Mouse (Mus musculus) natural killer cell, adult 2 months (primary cell): ENCODE results near the gene Nifk.

Experiments used
- DNase-seq, 2 experiments: peaks; one replicate each; pipeline ENCODE4 v3.0.0; 2022; ENCODE audit warnings: low spot score in 2 of 2

The Nifk gene

GRCm38 (mm10) chr1:118321661-118322201, at the start of gene Nifk:
Gene Nifk, plus strand, starts transcription at chr1:118321839.
- peak; percentile 91 to 94 for DNase-seq

- no peak for DNase-seq
These were observed 46.5 kb upstream of the Nifk start for GRCm38 (mm10) chr1:118275139-118275538.

GRCm38 (mm10) chr1:118292291-118292690, 29.3 kb upstream of the Nifk start:
- DNase-seq: no peak

GRCm38 (mm10) chr1:118294192-118294591, 27.4 kb upstream of the Nifk start:
- no peak for DNase-seq

- no peak for DNase-seq
These were observed 26.8 kb upstream of the Nifk start for GRCm38 (mm10) chr1:118294826-118295225.

GRCm38 (mm10) chr1:118296673-118297072, 25.0 kb upstream of the Nifk start:
- DNase-seq: no peak

- no peak for DNase-seq
These were observed 23.9 kb upstream of the Nifk start for GRCm38 (mm10) chr1:118297719-118298118.

- peak; percentile 83 to 87 for DNase-seq
These were observed 10.6 kb upstream of the Nifk start for GRCm38 (mm10) chr1:118310780-118311621.

- no peak for DNase-seq
These were observed 9.9 kb upstream of the Nifk start, which contains the start of gene Tsn for GRCm38 (mm10) chr1:118311622-118312326. Gene Tsn, minus strand, starts transcription at chr1:118311739.

GRCm38 (mm10) chr1:118320696-118321095, 943 bp upstream of the Nifk start:
- DNase-seq: peak; percentile 39 to 57

- no peak for DNase-seq
These were observed 13.4 kb downstream of the Nifk start for GRCm38 (mm10) chr1:118334749-118335713.

- DNase-seq: no peak
These were observed 14.2 kb downstream of the Nifk start for GRCm38 (mm10) chr1:118335847-118336246.

- no peak for DNase-seq
These were observed 16.3 kb downstream of the Nifk start for GRCm38 (mm10) chr1:118337921-118338320.

GRCm38 (mm10) chr1:118343649-118344435, 22.2 kb downstream of the Nifk start:
- DNase-seq: no peak

GRCm38 (mm10) chr1:118349922-118350321, 28.3 kb downstream of the Nifk start:
- DNase-seq: no peak

- DNase-seq: no peak
These were observed 37.6 kb downstream of the Nifk start for GRCm38 (mm10) chr1:118359071-118359761.

GRCm38 (mm10) chr1:118367970-118368369, 46.3 kb downstream of the Nifk start:
- DNase-seq: peak in 1 of 2 experiments; percentile 22

- no peak for DNase-seq
These were observed 47.3 kb downstream of the Nifk start for GRCm38 (mm10) chr1:118368721-118369461.

GRCm38 (mm10) chr1:118377784-118378183, 56.1 kb downstream of the Nifk start:
- DNase-seq: no peak
